In genomic region chr4:107668514-107668913, GRCm38 (mm10) we compare ENCODE assay signal across 27 mouse cellular contexts. TPM values are rescaled to one million over a fixed set of nuclear protein-coding genes. Genes with fewer than 3 reads are reported as not detected.
DNase-seq lines count a peak whose midpoint lies in the region; ATAC-seq and TF ChIP-seq lines count a peak whose summit lies in the region.
"Had no signal": no experiment of that assay in that cellular context is flagged by ENCODE, and none has a peak within 500 bp of the region (broad histone marks: within the 10 kb centered on the region; RNA-seq: fewer than 3 reads in every experiment).

No protein-coding gene starts in this region.

- TF ChIP-seq RAD21 in CH12.LX (IDR thresholded peaks at IDR 0.05; ENCODE audit: low read depth, low read length): no peak

- TF ChIP-seq EP300 in CH12.LX (IDR thresholded peaks at IDR 0.05; ENCODE audit: low read length): no peak
- no peak for TF ChIP-seq EP300 in liver, postnatal 0 days (IDR thresholded peaks at IDR 0.05; ENCODE audit: low read depth)

- 81% methylated on average over 2 of the region's 2 CpGs for WGBS in liver, postnatal 0 days (ENCODE audit: insufficient replicate concordance)

- dilution Hi-C loops in CH12.LX (cut with MboI; ENCODE audit: extremely low pct_ligation_motif_present, extremely low pct_unique_long_range_greater_than_20kb, low sequenced_read_pairs): no loop called here

- no peaks in the 10 kb centered on the region for H3K79me2 ChIP-seq in CH12.LX (replicated peaks; ENCODE audit: control insufficient read depth, extremely low read depth, insufficient read depth, poor library complexity, severe bottlenecking)

- no peak for DNase-seq in CH12.LX (ENCODE audit: extremely low read depth)
- DNase-seq in cerebellum, postnatal 14 days: no peak
- DNase-seq in urinary bladder, postnatal 14 days (ENCODE audit: low spot score): no peak
- DNase-seq in liver, postnatal 0 days: no peak
- DNase-seq: adrenal gland, adult 8-10 months; adrenal gland, postnatal 14 days; adrenal gland, postnatal 36 days; cerebellum, adult 11-12 months; cerebellum, adult 2 months; cerebellum, adult 9-10 months; cerebellum, postnatal 10 days; cerebellum, postnatal 36 days; embryo, embryonic 11 days had no signal

- 0 out of 2 replicates have a peak overlapping the region, but pooled peaks have one; percentile 13 for H3K27ac ChIP-seq in CH12.LX (ENCODE audit: insufficient read depth, low read depth)
- no peak overlapping the region for H3K27ac ChIP-seq in liver, postnatal 0 days (ENCODE audit: low read depth)
- H3K27ac ChIP-seq: embryonic facial prominence, embryonic 13.5 days; embryonic facial prominence, embryonic 15.5 days; forebrain, embryonic 10.5 days; forebrain, embryonic 12.5 days had no signal

- peak; percentile 55 for ATAC-seq in granulocyte monocyte progenitor cell, adult 5-6 weeks (replicated peaks; ENCODE audit: poor library complexity, severe bottlenecking)
- ATAC-seq in megakaryocyte, adult 5-6 weeks (ENCODE audit: poor library complexity, severe bottlenecking): peak; percentile 51; the same call in 1 of the 2 replicates
- no peak for ATAC-seq in liver, postnatal 0 days
- ATAC-seq: activated CD4-positive, CD25-positive, alpha-beta regulatory T cell, adult 4 months; forebrain, embryonic 14.5 days; forebrain, embryonic 16.5 days; Patski had no signal

- peaks cover 18% of the 10 kb centered on the region for H3K27me3 ChIP-seq in CH12.LX (replicated peaks)
- peaks cover 10% of the 10 kb centered on the region for H3K27me3 ChIP-seq in liver, postnatal 0 days (ENCODE audit: insufficient read depth, low read length)

- TF ChIP-seq POLR2A in CH12.LX (IDR thresholded peaks at IDR 0.05; ENCODE audit: low read depth, low read length): no peak

- peaks cover 13 to 18% of the 10 kb centered on the region in 2 experiments; a peak in 3 of 4 replicates for H3K4me1 ChIP-seq in CH12.LX (ENCODE audit: control insufficient read depth in 1 of 2, insufficient read depth in 2 of 2)
- no peaks in the 10 kb centered on the region for H3K4me1 ChIP-seq in liver, postnatal 0 days (ENCODE audit: insufficient read depth)

- no peak for TF ChIP-seq CTCF in CH12.LX (conservative IDR thresholded peaks at IDR 0.05 in 1 of 2, IDR thresholded peaks at IDR 0.05 in 1 of 2; ENCODE audit: low read depth in 2 of 2, low read length in 2 of 2)
- TF ChIP-seq CTCF in liver, postnatal 0 days (IDR thresholded peaks at IDR 0.05; ENCODE audit: low read depth): no peak

- H3K4me3 ChIP-seq in CH12.LX (replicated peaks in 1 of 3; ENCODE audit: low read depth in 2 of 3, low read length in 2 of 3, poor library complexity in 1 of 3): no peak overlapping the region
- no peak overlapping the region for H3K4me3 ChIP-seq in liver, postnatal 0 days (ENCODE audit: low read depth, low read length)
- H3K4me3 ChIP-seq: embryonic facial prominence, embryonic 13.5 days; embryonic facial prominence, embryonic 15.5 days; erythroblast, embryonic 14.5 days; forebrain, embryonic 10.5 days; forebrain, embryonic 12.5 days had no signal

- H3K4me2 ChIP-seq in CH12.LX (ENCODE audit: insufficient read depth, low read depth, poor library complexity, severe bottlenecking): peak overlapping the region; percentile 10; the same call in 1 of the 2 replicates
- no peak overlapping the region for H3K4me2 ChIP-seq in liver, postnatal 0 days (ENCODE audit: low read depth, low read length)
- H3K4me2 ChIP-seq: embryonic facial prominence, embryonic 13.5 days; embryonic facial prominence, embryonic 15.5 days; forebrain, embryonic 12.5 days had no signal

- H3K9me3 ChIP-seq in CH12.LX (replicated peaks; ENCODE audit: low read length): no peaks in the 10 kb centered on the region
- H3K9me3 ChIP-seq in liver, postnatal 0 days (ENCODE audit: low read length): no peaks in the 10 kb centered on the region
- H3K9me3 ChIP-seq: embryonic facial prominence, embryonic 13.5 days; embryonic facial prominence, embryonic 15.5 days; forebrain, embryonic 10.5 days; forebrain, embryonic 12.5 days; G1E had no signal

- H3K9ac ChIP-seq in CH12.LX (ENCODE audit: insufficient read depth, low read depth): no peak overlapping the region
- no peak overlapping the region for H3K9ac ChIP-seq in liver, postnatal 0 days (replicated peaks)
- H3K9ac ChIP-seq: embryonic facial prominence, embryonic 13.5 days; embryonic facial prominence, embryonic 15.5 days; forebrain, embryonic 12.5 days had no signal

- H3K36me3 ChIP-seq in CH12.LX (replicated peaks in 1 of 2; ENCODE audit: control insufficient read depth in 1 of 2, insufficient read depth in 1 of 2, low read length in 1 of 2): no peaks in the 10 kb centered on the region
- H3K36me3 ChIP-seq in liver, postnatal 0 days (replicated peaks; ENCODE audit: insufficient read depth, low read length): no peaks in the 10 kb centered on the region
- H3K36me3 ChIP-seq: embryonic facial prominence, embryonic 13.5 days; embryonic facial prominence, embryonic 15.5 days; forebrain, embryonic 10.5 days; forebrain, embryonic 12.5 days; G1E had no signal

- in situ Hi-C loops in CH12.LX (cut with MboI; ENCODE audit: low pct_ligation_motif_present, low pct_unique_long_range_greater_than_20kb, low sequenced_read_pairs): no loop called here

TF ChIP-seq in CH12.LX, 34 proteins besides CTCF, POLR2A, EP300 and RAD21:
- no peak for TF ChIP-seq SMC3 (IDR thresholded peaks at IDR 0.05; ENCODE audit: low read depth, low read length)
- TF ChIP-seq CHD2 (IDR thresholded peaks at IDR 0.05; ENCODE audit: low read length): no peak
- no peak for TF ChIP-seq TBP (conservative IDR thresholded peaks at IDR 0.05; ENCODE audit: low read depth, low read length)
- no peak for TF ChIP-seq ETS1 (conservative IDR thresholded peaks at IDR 0.05; ENCODE audit: low read depth, low read length)
- TF ChIP-seq JUN (IDR thresholded peaks at IDR 0.05; ENCODE audit: insufficient read depth, low read depth, low read length): no peak
- no peak for TF ChIP-seq MYC (IDR thresholded peaks at IDR 0.05; ENCODE audit: low read depth, low read length)
- no peak for TF ChIP-seq GABPA (IDR thresholded peaks at IDR 0.05; ENCODE audit: insufficient replicate concordance, low read depth, low read length)
- no peak for TF ChIP-seq UBTF (IDR thresholded peaks at IDR 0.05; ENCODE audit: low read depth, low read length)
- no peak for TF ChIP-seq RCOR1 (conservative IDR thresholded peaks at IDR 0.05; ENCODE audit: low read depth, low read length)
TF ChIP-seq in CH12.LX: peak in this region for 0.

RNA-seq across cellular contexts. Expression of gene Dmrtb1, which starts 15.5 kb away (rescaled TPM):
- total RNA-seq in CH12.LX (2012; rRNA removed) (not detected in 2 replicates), CH12.LX (2014; rRNA removed) (not detected in 2 replicates)
- polyA plus RNA-seq in CH12.LX (2012; ENCODE audit: insufficient read length, low read depth): not detected in 2 replicates
- 1.7 TPM in 1 of 2 replicates, not detected in the other for total RNA-seq in granulocyte monocyte progenitor cell, adult 5-6 weeks (2014; fragmentation: Nextera tagmentation)
- total RNA-seq in granulocyte monocyte progenitor cell, adult 5-6 weeks (2017): 0.46 TPM in 1 of 2 replicates, not detected in the other
- total RNA-seq in megakaryocyte, adult 5-6 weeks (2015): 0.39 TPM in 1 of 2 replicates, not detected in the other
- not detected in 2 replicates for total RNA-seq in megakaryocyte, adult 5-6 weeks (2017)
- not detected in 2 replicates for polyA plus RNA-seq in liver, postnatal 0 days (2015; fragmentation: Nextera tagmentation; extraction: Ambion mirVana)
- total RNA-seq: adrenal gland, adult 18-20 months; adrenal gland, adult 8-10 months; adrenal gland, postnatal 14 days; adrenal gland, postnatal 36 days; common myeloid progenitor, adult 5-6 weeks; G1E had no signal
- polyA plus RNA-seq: activated CD4-positive, CD25-positive, alpha-beta regulatory T cell, adult 4 months; G1E; Patski had no signal
